Mouse (Mus musculus) liver, adult (tissue): ENCODE measurements around the gene Pdzd8.

Source experiments
- GATA4 ChIP-seq: IDR thresholded peaks from 2 replicates; pipeline ENCODE4 v1.6.1; 2014; ENCODE audit warnings: mild to moderate bottlenecking, low read length; ENCODE audit not compliant: insufficient replicate concordance

The Pdzd8 gene

DNA sequence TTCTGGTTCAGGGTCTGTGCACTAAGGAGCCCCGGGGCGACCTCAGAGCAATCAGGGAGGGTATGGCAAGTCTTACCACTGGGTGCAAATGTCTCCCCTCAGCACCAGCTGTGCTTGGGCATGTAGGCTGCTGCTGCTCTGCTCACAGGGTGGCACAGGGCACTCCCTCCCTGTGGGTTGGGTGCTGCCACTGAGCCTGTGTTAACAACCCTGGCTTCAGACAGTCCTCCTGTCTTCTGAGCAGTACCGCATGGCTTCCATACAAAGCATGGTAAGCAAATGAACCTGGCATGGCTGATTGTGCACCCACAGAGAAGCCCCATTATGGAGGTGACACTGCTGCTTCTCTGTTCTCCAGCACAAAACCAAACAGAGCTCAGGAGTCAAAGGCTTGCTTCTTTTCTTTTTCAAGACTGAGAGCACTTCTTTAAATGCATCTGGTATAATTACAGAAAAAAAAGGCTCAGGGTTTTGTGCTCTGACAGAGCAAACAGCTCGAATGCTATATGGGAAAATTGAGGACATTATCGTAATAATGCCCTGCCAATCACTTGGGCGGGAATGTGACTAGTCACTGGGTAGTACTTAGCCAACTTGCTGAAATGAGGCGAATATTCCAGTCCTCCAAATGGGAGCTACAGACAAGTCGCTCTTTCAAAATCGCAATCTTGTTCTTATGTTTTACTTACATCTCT lies 80.6 kb downstream of the Pdzd8 start:
- no peak for TF ChIP-seq GATA4

DNA sequence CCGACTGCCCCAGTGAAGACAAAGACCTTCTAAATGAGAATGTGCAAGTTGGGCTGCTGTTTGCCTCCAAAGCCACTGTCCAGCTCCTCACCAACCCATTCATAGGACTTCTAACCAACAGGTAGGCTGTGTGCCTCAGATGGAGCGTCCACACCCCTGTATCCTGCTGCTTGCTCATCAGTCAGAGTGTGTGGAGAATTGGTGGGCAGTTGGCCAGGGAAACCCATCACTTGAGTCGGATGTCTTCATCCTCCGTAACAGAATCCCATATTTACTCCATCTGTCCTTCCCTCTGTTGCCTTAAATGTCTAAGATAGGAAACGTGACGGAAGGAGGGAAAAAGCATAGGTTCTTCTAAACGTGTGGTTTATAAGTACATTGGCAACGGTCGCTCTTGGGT lies 82.4 kb downstream of the Pdzd8 start:
- TF ChIP-seq GATA4, result no peak

DNA sequence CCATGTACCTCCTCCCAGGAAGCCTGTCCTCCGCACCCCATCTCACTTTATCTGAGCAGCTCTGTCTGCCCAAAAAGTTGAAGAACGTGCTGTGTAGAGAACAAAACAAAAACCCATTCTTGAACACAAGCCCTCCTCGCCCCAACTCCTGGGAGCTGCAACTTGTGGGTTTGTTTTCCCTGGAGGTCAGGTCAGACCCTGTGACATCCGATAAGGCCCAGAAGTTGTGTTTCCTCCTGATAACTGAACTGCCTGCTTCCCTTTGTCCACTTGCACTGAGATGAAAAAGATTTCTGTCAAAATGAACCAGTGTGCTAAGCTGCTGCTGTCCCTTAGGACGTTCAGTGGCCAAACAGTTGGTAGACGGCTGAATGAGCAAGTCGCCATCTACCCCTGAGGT lies 84.0 kb downstream of the Pdzd8 start:
- TF ChIP-seq GATA4, result peak; percentile 90

DNA sequence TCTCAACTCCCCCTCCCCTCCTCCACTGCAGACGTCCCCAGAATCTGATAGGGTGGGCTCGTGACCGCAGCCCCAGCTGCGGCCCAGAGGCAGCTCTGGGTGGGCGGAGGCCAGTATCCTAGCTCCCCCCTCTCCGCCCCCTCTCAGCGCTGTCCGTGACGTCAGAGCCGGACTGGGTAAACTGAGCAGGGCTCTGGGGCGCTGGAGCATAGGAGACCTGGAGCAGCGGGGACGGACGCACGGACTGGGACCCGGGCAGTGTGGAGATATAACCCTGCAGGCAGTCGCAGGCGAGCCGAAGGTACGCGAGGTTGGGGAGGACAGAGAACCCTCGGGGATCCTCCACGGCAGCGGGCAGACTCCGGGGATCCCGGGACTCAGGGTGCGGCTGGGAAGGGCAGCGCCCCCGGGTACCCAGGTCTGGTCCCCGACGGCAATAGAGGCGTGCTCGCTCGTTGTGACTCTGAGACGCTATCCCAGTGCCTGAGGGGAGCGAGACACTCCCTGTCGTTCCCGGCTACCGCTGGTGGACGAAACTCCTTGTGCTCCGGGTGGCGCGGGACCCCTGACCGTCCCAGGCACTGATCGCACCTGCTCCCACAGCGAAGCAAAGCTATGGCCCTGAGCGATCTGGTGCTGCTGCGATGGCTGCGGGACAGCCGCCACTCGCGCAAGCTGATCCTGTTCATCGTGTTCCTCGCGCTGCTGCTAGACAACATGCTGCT lies 84.7 kb downstream of the Pdzd8 start, which contains the start of gene Slc18a2:
Slc18a2 (plus strand) TSS at position 179 of the 725 bp plus-strand sequence.
- TF ChIP-seq GATA4, result no peak

DNA sequence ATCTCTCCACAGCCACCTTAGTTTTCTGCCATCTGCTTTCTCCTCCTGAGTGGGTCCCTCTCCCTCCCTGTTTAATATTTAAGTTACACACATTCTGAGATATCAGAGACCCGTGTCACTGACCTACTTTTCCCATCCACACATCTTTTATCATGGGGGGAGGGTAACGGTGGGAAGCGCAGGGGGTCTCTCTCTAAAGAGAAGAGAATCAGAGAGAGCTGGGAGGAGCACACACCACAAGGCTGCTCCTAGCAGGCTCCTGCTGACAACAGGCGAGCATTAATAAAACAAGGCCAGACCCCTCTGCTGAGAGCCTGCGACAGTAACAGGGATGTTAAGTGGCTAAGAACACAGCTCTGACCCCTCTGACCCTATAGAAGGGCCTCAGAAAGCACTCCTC lies 85.9 kb downstream of the Pdzd8 start:
- no peak for TF ChIP-seq GATA4

DNA sequence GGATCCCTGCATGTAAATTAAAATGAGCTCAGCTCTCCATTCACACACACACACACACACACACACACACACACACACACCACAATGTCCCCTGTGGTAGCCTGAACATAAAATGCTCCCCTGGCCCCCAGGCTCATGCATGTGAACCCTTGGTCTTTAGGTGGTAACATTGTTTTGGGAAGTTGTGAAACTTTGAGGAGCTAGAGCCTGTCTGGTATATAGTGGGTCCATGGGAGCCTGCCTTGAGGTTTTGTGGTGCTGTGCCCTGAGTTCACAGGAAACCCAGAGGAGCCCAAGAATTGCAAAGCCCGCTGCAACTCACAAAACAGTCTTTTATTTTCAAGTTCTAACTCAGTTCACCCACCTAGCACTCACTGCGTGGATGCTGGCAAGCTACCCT lies 92.9 kb downstream of the Pdzd8 start:
- TF ChIP-seq GATA4, result no peak

DNA sequence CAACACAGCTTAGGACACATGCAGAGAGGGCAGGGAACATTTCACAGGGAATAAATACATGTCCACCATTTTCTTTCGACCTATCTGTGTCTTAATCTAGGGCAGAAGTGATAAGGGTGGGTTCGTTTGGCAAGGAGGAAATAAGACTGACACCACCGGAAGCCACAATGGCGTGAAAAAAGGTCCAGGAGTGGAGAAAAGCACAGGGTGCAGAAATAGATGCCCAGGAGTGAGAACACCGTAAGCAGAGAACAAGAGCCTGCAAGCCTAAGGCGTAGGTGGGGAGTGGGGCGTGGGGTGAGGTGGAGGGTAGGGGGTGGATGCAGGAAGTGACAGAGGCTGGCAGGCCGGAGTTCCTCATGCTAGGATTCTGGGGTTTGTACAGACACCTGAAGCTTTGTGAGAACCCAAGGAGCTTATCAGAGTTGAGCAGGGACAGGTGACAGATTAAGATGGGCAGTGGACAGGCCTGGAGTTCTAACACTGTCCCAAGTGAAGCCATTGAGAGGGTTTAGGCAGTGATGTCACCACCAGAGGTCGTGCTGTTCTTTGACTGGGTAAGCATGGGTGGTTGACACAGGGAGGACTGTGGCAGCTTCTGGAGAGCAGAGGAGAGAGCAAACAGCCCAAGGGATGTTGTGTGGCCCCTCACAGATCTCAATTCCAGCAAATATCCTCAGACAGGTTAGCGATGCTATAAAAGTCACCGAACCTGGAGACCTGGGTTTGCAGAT lies 96.9 kb downstream of the Pdzd8 start:
- no peak for TF ChIP-seq GATA4

DNA sequence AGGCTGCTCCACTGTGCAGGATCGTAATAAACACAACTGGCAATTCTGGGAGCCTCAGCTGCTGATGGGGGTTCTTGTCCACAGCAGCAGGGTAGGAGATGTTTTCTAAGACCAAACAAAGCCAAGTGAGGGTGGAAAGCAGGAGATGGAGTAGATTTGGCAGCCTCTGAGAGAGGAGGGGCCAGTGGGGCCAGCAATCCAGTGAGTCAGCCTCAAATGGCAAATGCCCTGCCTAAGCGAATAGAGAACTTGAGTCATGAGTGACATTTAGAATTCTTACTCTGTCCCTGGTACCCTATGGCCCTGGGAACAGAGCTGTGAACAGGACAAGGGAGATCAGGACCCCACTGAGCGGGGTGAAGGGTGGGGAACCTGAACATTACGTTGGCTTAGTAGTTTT lies 97.4 kb downstream of the Pdzd8 start:
- no peak for TF ChIP-seq GATA4
